11 mouse cellular contexts compared by ENCODE assay signal in genomic region chr12:82998682-82999332, GRCm38 (mm10).
DNase-seq lines count a peak whose midpoint lies in the region; ATAC-seq lines count a peak whose summit lies in the region.
"Had no signal": no experiment of that assay in that cellular context is flagged by ENCODE, and none has a peak within 500 bp of the region (broad histone marks: within the 10 kb centered on the region; RNA-seq: fewer than 3 reads in every experiment).

No protein-coding gene starts in this region.

- DNase-seq in adrenal gland, adult (ENCODE audit: inconsistent age in 2 of 2, low spot score in 1 of 2) = peak; percentile 43 to 89
- no peak for DNase-seq in adrenal gland, postnatal 4 days (ENCODE audit: low spot score in 2 of 2)
- DNase-seq in urinary bladder, postnatal 14 days (ENCODE audit: low spot score) = peak; percentile 21
- no peak for DNase-seq in urinary bladder, postnatal 10 days (ENCODE audit: low spot score)
- DNase-seq in thymus, adult 18-20 months = no peak
- DNase-seq in hindbrain, embryonic 10.5 days (ENCODE audit: low spot score) = no peak

- no peak overlapping the region for H3K4me2 ChIP-seq in intestine, embryonic 16.5 days (ENCODE audit: low read depth, low read length)
- no peak overlapping the region for H3K4me2 ChIP-seq in intestine, embryonic 15.5 days (replicated peaks)
- H3K4me2 ChIP-seq: hindbrain, embryonic 15.5 days; liver, embryonic 12.5 days had no signal

- no peaks in the 10 kb centered on the region for H3K9me3 ChIP-seq in intestine, embryonic 16.5 days (ENCODE audit: control insufficient read depth, low read length)
- H3K9me3 ChIP-seq in intestine, embryonic 15.5 days = no peaks in the 10 kb centered on the region
- peaks cover 5% of the 10 kb centered on the region; the same call in 1 of the 2 replicates for H3K9me3 ChIP-seq in hindbrain, embryonic 10.5 days
- H3K9me3 ChIP-seq: hindbrain, embryonic 15.5 days; liver, embryonic 12.5 days had no signal

- H3K4me3 ChIP-seq in intestine, embryonic 16.5 days (ENCODE audit: low read length) = no peak overlapping the region
- H3K4me3 ChIP-seq in intestine, embryonic 15.5 days (replicated peaks) = no peak overlapping the region
- no peak overlapping the region for H3K4me3 ChIP-seq in hindbrain, embryonic 10.5 days
- H3K4me3 ChIP-seq: hindbrain, embryonic 15.5 days; liver, embryonic 12.5 days had no signal

- WGBS in intestine, embryonic 16.5 days = 75% methylated on average over 10 of the region's 10 CpGs
- 74% methylated on average over 10 of the region's 10 CpGs for WGBS in intestine, embryonic 15.5 days
- 91% methylated on average over 10 of the region's 10 CpGs for WGBS in hindbrain, embryonic 10.5 days

- no peak overlapping the region for H3K27ac ChIP-seq in intestine, embryonic 16.5 days (ENCODE audit: low read length)
- H3K27ac ChIP-seq in intestine, embryonic 15.5 days = no peak overlapping the region
- no peak overlapping the region for H3K27ac ChIP-seq in hindbrain, embryonic 10.5 days
- H3K27ac ChIP-seq: hindbrain, embryonic 15.5 days; liver, embryonic 12.5 days; macrophage had no signal

- no peaks in the 10 kb centered on the region for H3K4me1 ChIP-seq in intestine, embryonic 16.5 days (ENCODE audit: control insufficient read depth, insufficient read depth, low read length)
- no peaks in the 10 kb centered on the region for H3K4me1 ChIP-seq in intestine, embryonic 15.5 days (replicated peaks)
- peaks cover 9% of the 10 kb centered on the region for H3K4me1 ChIP-seq in hindbrain, embryonic 10.5 days (replicated peaks)
- H3K4me1 ChIP-seq: liver, embryonic 12.5 days had no signal

- H3K36me3 ChIP-seq in intestine, embryonic 16.5 days (ENCODE audit: control insufficient read depth, insufficient read depth, low read length) = no peaks in the 10 kb centered on the region
- H3K36me3 ChIP-seq in intestine, embryonic 15.5 days = no peaks in the 10 kb centered on the region
- no peaks in the 10 kb centered on the region for H3K36me3 ChIP-seq in hindbrain, embryonic 10.5 days
- H3K36me3 ChIP-seq: hindbrain, embryonic 15.5 days; liver, embryonic 12.5 days had no signal

- no peak overlapping the region for H3K9ac ChIP-seq in intestine, embryonic 16.5 days (ENCODE audit: low read depth, low read length)
- H3K9ac ChIP-seq in intestine, embryonic 15.5 days = no peak overlapping the region
- H3K9ac ChIP-seq: hindbrain, embryonic 15.5 days; liver, embryonic 12.5 days had no signal

- ATAC-seq in intestine, embryonic 16.5 days = 0 out of 2 replicates have a peak, but pooled peaks have one; percentile 13
- no peak for ATAC-seq in intestine, embryonic 15.5 days
- ATAC-seq: liver, embryonic 12.5 days had no signal

- no peaks in the 10 kb centered on the region for H3K27me3 ChIP-seq in intestine, embryonic 16.5 days (replicated peaks; ENCODE audit: control insufficient read depth, insufficient read depth, low read length)
- no peaks in the 10 kb centered on the region for H3K27me3 ChIP-seq in intestine, embryonic 15.5 days (replicated peaks)
- no peaks in the 10 kb centered on the region for H3K27me3 ChIP-seq in hindbrain, embryonic 10.5 days (ENCODE audit: insufficient read depth, poor library complexity, severe bottlenecking)
- H3K27me3 ChIP-seq: hindbrain, embryonic 15.5 days; liver, embryonic 12.5 days had no signal

Comparison
In these comparisons a context has a peak if more than half of its experiments do, and no peak if none do; other contexts are left out.
1. DNase-seq: peak in adrenal gland, adult (2 of 2) and urinary bladder, postnatal 14 days (single experiment); none in adrenal gland, postnatal 4 days (0 of 2), urinary bladder, postnatal 10 days (single experiment), thymus, adult 18-20 months (0 of 2) and hindbrain, embryonic 10.5 days (single experiment).